Mouse (Mus musculus) olfactory bulb, adult 2 months (tissue): ENCODE results near the gene Hs6st1.

Source experiments
- CTCF ChIP-seq: fragments of 200-500 bp; IDR thresholded peaks from 2 replicates; pipeline ENCODE4 v1.5.1; 2012; ENCODE audit warnings: low read depth, mild to moderate bottlenecking, low read length, moderate library complexity; ENCODE audit not compliant: insufficient read depth
- POLR2A ChIP-seq: fragments of 200-500 bp; IDR thresholded peaks from 2 replicates; pipeline ENCODE4 v1.6.1; 2012; ENCODE audit warnings: mild to moderate bottlenecking, low read depth, low read length, moderate library complexity; ENCODE audit not compliant: insufficient read depth

DNA sequence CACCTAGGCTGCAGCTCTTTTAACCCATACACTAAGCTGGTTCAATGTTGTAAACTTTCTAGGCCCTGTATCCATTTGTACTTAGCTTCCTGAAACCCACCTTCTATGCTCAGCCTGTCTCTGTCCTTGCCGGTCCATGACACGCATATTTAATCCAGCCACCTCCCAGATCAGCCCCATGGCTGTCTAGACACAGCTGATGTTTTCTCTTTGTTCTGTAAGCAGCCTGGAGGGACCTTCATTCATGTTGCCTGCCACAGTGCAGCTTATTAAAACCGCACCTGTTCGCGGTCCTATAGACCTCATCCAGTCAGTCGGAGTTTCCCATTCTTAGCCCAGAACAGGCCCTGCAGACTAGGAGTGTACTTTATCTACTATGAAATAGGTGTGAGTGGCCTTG, 8.9 kb downstream of the Hs6st1 start:
- TF ChIP-seq CTCF (no peak), POLR2A (no peak)
